Mouse (Mus musculus): Measurements from ENCODE around the gene Pde4c.

Gene Pde4c

DNA sequence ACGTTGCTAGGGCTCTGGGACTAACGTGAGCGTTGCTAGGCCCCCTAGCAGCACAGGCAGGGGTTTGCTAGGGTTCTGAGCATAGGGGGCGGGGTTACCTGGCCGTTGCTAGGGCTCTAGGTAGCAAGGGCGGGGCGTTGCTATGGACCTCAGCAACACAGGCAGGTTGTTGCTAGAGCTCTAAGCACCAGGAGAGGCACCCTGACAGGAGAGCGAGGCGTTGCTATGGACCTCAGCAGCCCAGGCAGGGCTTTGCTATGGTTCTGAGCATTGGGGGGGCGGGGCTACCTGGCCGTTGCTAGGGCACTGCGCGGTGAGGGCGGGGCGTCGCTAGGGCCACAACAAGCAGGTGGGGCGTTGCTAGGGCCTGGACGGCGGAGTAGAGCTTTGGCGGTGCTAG, 69.2 kb downstream of the Pde4c start:
- DNase-seq = peak; percentile 84 to 88

DNA sequence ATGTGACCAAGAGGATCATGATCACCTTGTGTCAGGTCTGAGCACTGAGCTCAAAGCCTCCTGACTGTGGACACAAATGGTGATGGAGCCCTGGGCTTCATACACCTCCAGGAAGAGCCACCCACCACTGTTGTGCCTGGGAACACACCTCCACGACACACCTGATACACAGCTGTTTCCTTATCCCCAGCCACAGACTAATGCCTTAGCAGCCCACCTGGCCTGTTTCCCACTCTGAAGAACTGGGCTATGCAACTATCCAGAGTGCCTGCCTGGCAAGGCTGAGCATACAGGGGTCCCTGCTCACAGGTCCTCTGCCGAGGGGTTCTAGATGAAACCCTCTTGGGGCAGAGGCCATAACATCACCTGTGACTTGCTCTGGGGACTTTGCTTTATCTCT, 70.7 kb downstream of the Pde4c start:
- no peak for DNase-seq

DNA sequence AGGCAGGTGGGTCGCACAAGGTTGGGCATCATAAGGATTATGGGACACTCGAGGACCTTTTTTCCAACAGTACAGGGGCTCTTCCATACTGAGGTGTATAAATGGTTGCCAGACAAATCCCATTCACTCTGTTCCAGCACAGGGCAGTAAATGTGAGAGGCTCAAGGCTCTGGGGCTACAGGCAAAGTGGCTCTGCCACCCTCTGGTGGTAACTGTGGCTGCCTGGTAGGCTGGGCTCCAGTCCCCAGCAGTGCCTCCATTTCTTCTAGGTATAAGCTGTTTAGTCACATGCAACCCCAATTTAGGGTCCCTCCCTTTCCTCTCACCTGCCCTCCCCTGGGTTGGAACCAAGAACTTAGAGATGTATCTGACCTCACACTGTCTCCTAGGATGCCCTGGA, 71.8 kb downstream of the Pde4c start:
- no peak for DNase-seq

DNA sequence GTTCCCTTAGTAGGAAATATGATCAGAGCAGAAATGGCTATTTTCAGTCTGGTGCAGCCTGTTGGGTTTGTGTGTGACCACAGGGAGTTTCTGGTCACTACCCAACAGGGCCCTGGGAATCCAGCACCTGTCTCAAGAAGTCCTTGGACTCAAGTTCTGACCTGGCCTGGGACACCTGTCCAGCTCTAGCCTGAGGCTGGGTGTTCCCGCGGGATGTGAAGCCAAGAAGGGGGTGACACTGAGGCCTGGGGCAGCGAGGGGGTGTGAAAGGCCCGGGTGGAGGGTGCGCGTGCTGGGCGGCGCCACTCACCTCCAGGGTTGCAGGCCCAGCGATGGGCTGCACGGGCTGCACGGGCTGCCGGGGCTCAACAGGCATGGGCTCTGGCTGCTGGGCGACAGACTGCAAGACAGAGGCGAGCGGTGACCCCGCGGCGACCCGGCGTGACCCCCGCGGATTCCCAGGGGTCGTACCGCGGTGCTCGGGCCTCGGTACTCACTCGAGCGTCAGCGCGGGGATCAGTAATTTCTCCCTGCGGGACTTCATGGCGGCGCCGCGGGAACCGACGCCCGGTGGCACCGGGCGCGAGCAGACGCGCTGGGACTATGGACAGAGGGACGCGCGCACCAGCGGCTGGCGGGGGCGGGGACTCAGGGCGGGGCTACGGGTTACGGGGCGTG, 73.0 kb downstream of the Pde4c start:
- no peak for DNase-seq

DNA sequence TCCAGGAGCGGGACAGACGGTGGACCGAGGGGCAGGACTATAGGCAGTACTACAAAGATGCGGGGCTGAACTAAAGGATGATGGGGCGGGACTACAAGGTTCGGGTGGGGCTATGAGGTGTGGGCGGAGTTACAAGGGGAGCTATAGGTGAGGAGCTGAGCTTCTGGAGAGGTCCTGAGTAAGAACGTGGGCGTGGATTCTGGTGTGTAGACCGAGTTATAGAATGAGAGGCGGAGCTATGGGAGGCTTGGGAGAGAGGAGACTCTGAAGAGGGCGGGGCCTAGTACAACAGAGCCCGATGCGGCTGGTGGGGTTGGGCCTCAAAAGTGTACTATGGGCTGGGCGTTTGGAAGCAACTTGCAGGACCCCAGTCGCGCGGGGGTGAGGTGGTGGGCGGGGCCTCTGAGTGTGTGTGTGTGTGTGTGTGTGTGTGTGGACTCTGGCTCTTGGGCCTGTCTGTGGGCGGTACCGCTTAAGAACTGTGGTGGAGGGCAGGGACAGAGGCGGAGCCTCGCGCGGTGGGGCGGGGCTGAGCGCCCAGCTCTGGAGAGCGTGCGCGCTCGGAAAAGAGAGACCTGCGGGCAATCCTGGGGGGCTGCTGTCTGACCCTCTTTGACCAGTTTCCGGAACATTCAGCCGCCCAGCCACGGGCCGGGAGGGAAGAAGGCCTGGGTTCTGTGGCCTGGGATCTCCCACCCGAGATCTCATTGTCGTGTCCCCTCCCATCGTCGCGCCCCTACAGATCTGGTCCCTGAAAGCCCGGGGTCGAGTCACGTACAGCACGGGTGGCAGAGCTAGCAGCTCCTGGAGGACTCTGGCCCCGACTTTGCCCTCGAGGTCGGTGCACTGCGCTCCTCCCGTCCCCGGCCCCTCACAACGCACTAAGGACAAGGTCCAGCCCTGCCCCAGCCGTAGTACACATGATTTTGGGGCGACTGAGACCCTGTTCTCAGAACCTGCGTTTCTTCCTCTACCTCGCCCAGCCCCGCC, 73.9 kb downstream of the Pde4c start:
- DNase-seq = peak; percentile 84 to 91

DNA sequence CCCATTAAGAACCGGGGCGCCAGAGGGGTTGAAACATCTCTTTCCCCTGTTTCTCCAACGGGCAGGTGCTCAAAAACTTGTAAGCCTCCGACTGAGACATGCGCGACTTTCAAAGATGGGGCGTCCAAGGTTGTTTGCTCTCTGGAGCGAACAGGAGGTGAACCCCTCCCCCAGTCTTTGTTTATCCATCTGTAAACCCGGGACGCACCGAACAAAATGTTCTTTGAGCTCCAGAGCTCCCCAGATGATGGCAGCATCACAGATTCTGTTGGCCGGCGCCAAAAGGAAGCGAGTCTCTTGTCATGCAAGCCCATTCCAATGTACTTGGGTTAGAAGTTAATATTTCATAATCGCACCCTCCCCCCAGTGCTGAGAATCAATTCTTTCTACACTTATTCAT, 74.8 kb downstream of the Pde4c start:
- DNase-seq = peak in 1 of 2 experiments; percentile 50

DNA sequence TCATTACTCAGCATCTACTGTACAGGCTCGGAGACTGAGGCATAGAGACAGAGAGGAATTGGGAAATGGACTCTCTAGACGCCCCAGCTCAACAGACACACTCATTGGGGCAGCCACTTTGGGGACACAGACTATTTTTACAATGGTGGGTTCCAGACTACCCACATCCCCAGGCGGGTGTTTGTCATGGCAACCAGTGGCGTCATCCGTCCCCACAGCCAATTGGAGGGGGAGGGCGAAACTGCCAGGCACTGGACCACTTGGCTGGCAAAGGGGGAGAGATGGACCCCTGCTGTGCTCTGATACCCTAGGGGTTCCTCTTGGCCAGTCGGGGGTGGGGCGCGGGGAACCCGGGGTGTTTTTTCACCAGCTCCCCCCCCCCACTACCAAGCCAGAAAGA, 77.1 kb downstream of the Pde4c start:
- DNase-seq = peak; percentile 47 to 48
